Mouse (Mus musculus) limb, embryonic 10.5 days (tissue): ENCODE measurements around the gene Eed. TPM values are rescaled to one million over a fixed set of nuclear protein-coding genes. Genes with fewer than 3 reads are reported as not detected.

Experiments used
- DNase-seq: peaks from one replicate; pipeline ENCODE4 v3.0.0-alpha.2; 2017; ENCODE audit warnings: low spot score
- H3K27ac ChIP-seq: fragments of 300-500 bp; sonication (generic); 2 replicates; pipeline ENCODE4 v1.5.1; 2016; ENCODE audit warnings: mild to moderate bottlenecking
- H3K27me3 ChIP-seq: fragments of 300-500 bp; sonication (generic); 2 replicates; pipeline ENCODE4 v1.6.1; 2016; ENCODE audit warnings: low read depth, mild to moderate bottlenecking; ENCODE audit not compliant: poor library complexity, severe bottlenecking
- H3K36me3 ChIP-seq: fragments of 300-500 bp; sonication (generic); 2 replicates; pipeline ENCODE4 v1.6.1; 2016; ENCODE audit warnings: mild to moderate bottlenecking, moderate library complexity
- H3K4me1 ChIP-seq: fragments of 300-500 bp; sonication (generic); 2 replicates; pipeline ENCODE4 v1.6.1; 2016
- H3K4me3 ChIP-seq: fragments of 300-500 bp; sonication (generic); 2 replicates; pipeline ENCODE4 v1.5.1; 2016; ENCODE audit warnings: mild to moderate bottlenecking, moderate library complexity
- H3K9me3 ChIP-seq: fragments of 300-500 bp; sonication (generic); replicated peaks from 2 replicates; pipeline ENCODE4 v1.6.1; 2016; ENCODE audit warnings: mild to moderate bottlenecking
- WGBS: fragments of 180-500 bp; shearing (Covaris S2); methylation state at CpG from one replicate; pipeline ENCODE4 v1.1.7; 2016; 5-methylcytosine and 5-hydroxymethylcytosine counted together
- polyA plus RNA-seq: library from polyadenylated mRNA; unstranded; fragments of >200 nt; fragmentation: Nextera tagmentation; extraction: Ambion mirVana; gene quantifications from 2 replicates; pipeline ENCODE4 v1.2.1, GENCODE M21; 2016

Eed gene
- polyA plus RNA-seq, 1 experiment from 2014 or later, result 102 TPM

GRCm38 (mm10) chr7:89966771-89967170 lies 14.0 kb downstream of the Eed start:
- H3K9me3 ChIP-seq, result no peaks in the 10 kb centered on the region
- no peak overlapping the region for H3K27ac ChIP-seq
- WGBS, result 95% methylated on average over 1 of the region's 1 CpGs
- DNase-seq, result no peak
- peaks cover 99% of the 10 kb centered on the region for H3K36me3 ChIP-seq
- no peak overlapping the region for H3K4me3 ChIP-seq
- H3K4me1 ChIP-seq, result no peaks in the 10 kb centered on the region
- no peaks in the 10 kb centered on the region for H3K27me3 ChIP-seq

GRCm38 (mm10) chr7:89963135-89963534 lies 17.6 kb downstream of the Eed start:
- peaks cover 94% of the 10 kb centered on the region for H3K36me3 ChIP-seq
- no peaks in the 10 kb centered on the region for H3K27me3 ChIP-seq
- no peaks in the 10 kb centered on the region for H3K9me3 ChIP-seq

GRCm38 (mm10) chr7:89957300-89957699 lies 23.5 kb downstream of the Eed start:
- Histone ChIP-seq H3K9me3 (no peaks in the 10 kb centered on the region), H3K27ac (no peak overlapping the region), H3K27me3 (no peaks in the 10 kb centered on the region), H3K4me3 (no peak overlapping the region), H3K4me1 (no peaks in the 10 kb centered on the region), H3K36me3 (peaks cover 87% of the 10 kb centered on the region)
- DNase-seq, result no peak
- WGBS, result 41% methylated on average over 5 of the region's 5 CpGs

More at GRCm38 (mm10) chr7:89963135-89963534, 17.6 kb downstream of the Eed start:
- no peak overlapping the region for H3K27ac ChIP-seq
- no peak overlapping the region for H3K4me3 ChIP-seq
- H3K4me1 ChIP-seq, result no peaks in the 10 kb centered on the region
- DNase-seq, result no peak

- 92% methylated on average over 5 of the region's 5 CpGs for WGBS
Measured at GRCm38 (mm10) chr7:89954261-89954660, 26.5 kb downstream of the Eed start.

GRCm38 (mm10) chr7:89949403-89949802 lies 31.4 kb downstream of the Eed start:
- 80% methylated on average over 4 of the region's 4 CpGs for WGBS
- Histone ChIP-seq H3K36me3 (peaks cover 13% of the 10 kb centered on the region), H3K4me1 (no peaks in the 10 kb centered on the region), H3K4me3 (no peak overlapping the region), H3K9me3 (no peaks in the 10 kb centered on the region), H3K27ac (no peak overlapping the region), H3K27me3 (no peaks in the 10 kb centered on the region)
- DNase-seq, result no peak

More at GRCm38 (mm10) chr7:89954261-89954660, 26.5 kb downstream of the Eed start:
- Histone ChIP-seq H3K27me3 (no peaks in the 10 kb centered on the region), H3K27ac (no peak overlapping the region), H3K36me3 (peaks cover 60% of the 10 kb centered on the region), H3K4me1 (no peaks in the 10 kb centered on the region), H3K9me3 (no peaks in the 10 kb centered on the region), H3K4me3 (no peak overlapping the region)
- no peak for DNase-seq

- H3K27me3 ChIP-seq, result no peaks in the 10 kb centered on the region
- no peaks in the 10 kb centered on the region for H3K36me3 ChIP-seq
- no peaks in the 10 kb centered on the region for H3K4me1 ChIP-seq
- no peak overlapping the region for H3K4me3 ChIP-seq
- no peak overlapping the region for H3K27ac ChIP-seq
- 88% methylated on average over 7 of the region's 7 CpGs for WGBS
- no peak for DNase-seq
- no peaks in the 10 kb centered on the region for H3K9me3 ChIP-seq
Measured at GRCm38 (mm10) chr7:89948026-89948425, 32.8 kb downstream of the Eed start.

GRCm38 (mm10) chr7:89940571-89941463 lies 40.0 kb downstream of the Eed start, which contains the start of gene Hikeshi:
Gene Hikeshi (minus strand): TSS chr7:89941204.
- peak within 1 kb of the TSS; percentile 85 for H3K4me3 ChIP-seq
- no peaks in the 10 kb centered on the region for H3K9me3 ChIP-seq
- no peaks in the 10 kb centered on the region for H3K36me3 ChIP-seq
- under 1% methylated on average over 45 of the region's 45 CpGs for WGBS
- no peaks in the 10 kb centered on the region for H3K27me3 ChIP-seq
- peaks cover 8% of the 10 kb centered on the region for H3K4me1 ChIP-seq
- peak within 1 kb of the TSS; percentile 89 for H3K27ac ChIP-seq
- peak; percentile 90 for DNase-seq

- H3K36me3 ChIP-seq, result peaks cover 2% of the 10 kb centered on the region
- peak overlapping the region; percentile 89 for H3K27ac ChIP-seq
- H3K27me3 ChIP-seq, result no peaks in the 10 kb centered on the region
- H3K9me3 ChIP-seq, result no peaks in the 10 kb centered on the region
- peak overlapping the region; percentile 85 for H3K4me3 ChIP-seq
- DNase-seq, result no peak
- H3K4me1 ChIP-seq, result peaks cover 8% of the 10 kb centered on the region
- 69% methylated on average over 15 of the region's 15 CpGs for WGBS
Measured at GRCm38 (mm10) chr7:89939497-89940353, 41.1 kb downstream of the Eed start.

GRCm38 (mm10) chr7:89923441-89924180 lies 57.2 kb downstream of the Eed start:
- Histone ChIP-seq H3K27me3 (no peaks in the 10 kb centered on the region), H3K4me3 (no peak overlapping the region), H3K36me3 (peaks cover 53% of the 10 kb centered on the region), H3K27ac (no peak overlapping the region), H3K9me3 (no peaks in the 10 kb centered on the region), H3K4me1 (no peaks in the 10 kb centered on the region)
- 97% methylated on average over 15 of the region's 15 CpGs for WGBS
- no peak for DNase-seq

- 91% methylated on average over 4 of the region's 4 CpGs for WGBS
- Histone ChIP-seq H3K36me3 (peaks cover 41% of the 10 kb centered on the region), H3K27me3 (no peaks in the 10 kb centered on the region), H3K27ac (no peak overlapping the region), H3K4me1 (0 out of 2 replicates have a peak, but pooled peaks cover 4% of the 10 kb centered on the region), H3K9me3 (no peaks in the 10 kb centered on the region), H3K4me3 (no peak overlapping the region)
- DNase-seq, result no peak
Measured at GRCm38 (mm10) chr7:89917776-89918175, 63.0 kb downstream of the Eed start.

GRCm38 (mm10) chr7:89916711-89917110 lies 64.1 kb downstream of the Eed start:
- Histone ChIP-seq H3K27ac (no peak overlapping the region), H3K4me3 (no peak overlapping the region), H3K9me3 (no peaks in the 10 kb centered on the region), H3K27me3 (no peaks in the 10 kb centered on the region), H3K4me1 (0 out of 2 replicates have a peak, but pooled peaks cover 4% of the 10 kb centered on the region), H3K36me3 (peaks cover 41% of the 10 kb centered on the region)
- WGBS, result 92% methylated on average over 5 of the region's 5 CpGs
- DNase-seq, result no peak

GRCm38 (mm10) chr7:89913432-89914158 lies 67.2 kb downstream of the Eed start:
- no peak overlapping the region for H3K4me3 ChIP-seq
- DNase-seq, result no peak
- no peak overlapping the region for H3K27ac ChIP-seq
- H3K36me3 ChIP-seq, result peaks cover 25% of the 10 kb centered on the region
- 81% methylated on average over 3 of the region's 3 CpGs for WGBS
- H3K27me3 ChIP-seq, result no peaks in the 10 kb centered on the region
- no peaks in the 10 kb centered on the region for H3K9me3 ChIP-seq
- H3K4me1 ChIP-seq, result peaks cover 15% of the 10 kb centered on the region
